18 mouse cellular contexts compared by ENCODE assay signal in genomic region chr6:52283896-52284295, GRCm38 (mm10). TPM values are rescaled to one million over a fixed set of nuclear protein-coding genes. Genes with fewer than 3 reads are reported as not detected.
"Had no signal": no experiment of that assay in that cellular context is flagged by ENCODE, and none has a peak within 500 bp of the region (broad histone marks: within the 10 kb centered on the region; RNA-seq: fewer than 3 reads in every experiment).

No protein-coding gene starts in this region.

- H3K27ac ChIP-seq: midbrain, embryonic 10.5 days; midbrain, embryonic 12.5 days; neural tube, embryonic 13.5 days; neural tube, embryonic 15.5 days; stomach, embryonic 15.5 days; stomach, postnatal 0 days had no signal

- H3K4me3 ChIP-seq: midbrain, embryonic 10.5 days; midbrain, embryonic 12.5 days; myocyte; neural tube, embryonic 13.5 days; neural tube, embryonic 15.5 days; stomach, embryonic 15.5 days had no signal

- DNase-seq: lung, adult 18-20 months; lung, embryonic 14.5 days; lung, postnatal 10 days; lung, postnatal 4 days; midbrain, embryonic 14.5 days; right cerebral cortex, postnatal 14 days; thymus, adult 2 months; thymus, postnatal 25 days; thymus, postnatal 4 days had no signal

RNA-seq across cellular contexts. Expression of gene Hoxa13, which starts 23.2 kb away (rescaled TPM):
- total RNA-seq: megakaryocyte, adult 5-6 weeks; megakaryocyte-erythroid progenitor cell, adult 5-6 weeks had no signal

RNA-seq across cellular contexts. Expression of gene Evx1, which starts 29.4 kb away (rescaled TPM):
- total RNA-seq: megakaryocyte, adult 5-6 weeks; megakaryocyte-erythroid progenitor cell, adult 5-6 weeks had no signal

RNA-seq across cellular contexts. Expression of gene Hoxa11, which starts 38.3 kb away (rescaled TPM):
- total RNA-seq: megakaryocyte, adult 5-6 weeks; megakaryocyte-erythroid progenitor cell, adult 5-6 weeks had no signal

RNA-seq across cellular contexts. Expression of gene Hoxa10, which starts 43.2 kb away (rescaled TPM):
- total RNA-seq: megakaryocyte-erythroid progenitor cell, adult 5-6 weeks had no signal
